Mouse (Mus musculus): ENCODE measurements around the gene Hivep3. TPM values are rescaled to one million over a fixed set of nuclear protein-coding genes. Genes with fewer than 3 reads are reported as not detected.

Gene Hivep3
- total RNA-seq, 2 experiments from 2014 or later: 46.5 to 54.8 TPM

GRCm38 (mm10) chr4:119837505-119838065, 104.0 kb downstream of the Hivep3 start:
- no peak for TF ChIP-seq CTCF (conservative IDR thresholded peaks at IDR 0.05)
- Histone ChIP-seq H3K4me3 (no peak overlapping the region), H3K27ac (no peak overlapping the region)
- DNase-seq (ENCODE audit: low spot score in 2 of 2): no peak

DNA sequence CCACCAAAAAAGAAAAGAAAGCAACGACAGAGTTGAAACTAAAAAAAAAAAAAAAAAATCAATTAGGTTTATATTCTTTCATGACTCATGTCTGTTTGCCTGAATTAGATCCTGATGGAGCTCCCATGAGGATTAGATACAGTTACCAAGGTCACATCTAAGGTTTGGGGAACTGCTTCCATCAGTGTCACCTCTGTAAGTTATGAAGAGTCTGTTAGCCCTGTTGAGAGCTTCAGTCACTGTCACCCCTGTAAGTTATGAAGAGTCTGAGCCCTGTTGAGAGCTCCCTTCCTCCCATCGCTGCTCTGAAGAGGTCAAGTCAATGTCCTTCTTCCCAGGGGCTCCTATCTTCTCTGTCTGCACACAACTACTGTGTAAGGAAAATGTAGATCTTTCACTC, 104.7 kb downstream of the Hivep3 start:
- no peak overlapping the region for H3K27ac ChIP-seq
- no peak for DNase-seq (ENCODE audit: low spot score in 2 of 2)
- TF ChIP-seq CTCF (conservative IDR thresholded peaks at IDR 0.05): no peak
- no peak overlapping the region for H3K4me3 ChIP-seq

GRCm38 (mm10) chr4:119843294-119843693, 109.7 kb downstream of the Hivep3 start:
- no peak for DNase-seq (ENCODE audit: low spot score in 2 of 2)
- Histone ChIP-seq H3K27ac (peak overlapping the region; percentile 61; the same call in 1 of the 2 replicates), H3K4me3 (no peak overlapping the region)
- TF ChIP-seq CTCF (conservative IDR thresholded peaks at IDR 0.05): no peak

- DNase-seq (ENCODE audit: low spot score in 2 of 2): no peak
Observed at GRCm38 (mm10) chr4:119844267-119844666, 110.7 kb downstream of the Hivep3 start.

DNA sequence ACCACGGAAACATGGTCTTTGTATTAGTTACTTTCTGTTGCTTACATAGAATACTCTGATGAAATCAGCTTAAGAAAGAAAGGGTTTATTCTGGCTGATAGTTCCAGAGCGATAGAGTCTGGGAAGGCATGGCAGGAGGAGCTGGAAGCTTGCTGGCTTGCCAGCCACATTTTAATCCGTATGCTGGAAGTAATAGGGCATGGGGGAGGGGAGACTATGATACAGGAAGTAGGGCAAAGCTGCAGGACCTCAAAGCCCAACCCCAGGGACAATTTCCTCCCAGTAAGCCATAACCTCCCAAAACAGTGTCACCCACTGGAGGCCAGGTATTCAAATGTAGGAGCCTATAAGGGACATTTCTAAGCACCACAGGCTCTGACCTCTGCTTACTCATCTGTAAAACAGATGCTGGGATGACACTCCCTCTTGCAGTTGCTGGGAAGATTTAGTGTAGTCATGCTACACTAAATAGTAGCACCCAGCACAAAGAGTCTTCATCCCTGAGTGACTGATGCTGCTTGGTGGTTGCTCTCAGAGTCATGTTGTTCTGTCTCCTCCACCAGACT, 112.1 kb downstream of the Hivep3 start:
- H3K4me3 ChIP-seq: no peak overlapping the region
- no peak for TF ChIP-seq CTCF (conservative IDR thresholded peaks at IDR 0.05)
- no peak for DNase-seq (ENCODE audit: low spot score in 2 of 2)
- peak overlapping the region; percentile 12; the same call in 1 of the 2 replicates for H3K27ac ChIP-seq

More at GRCm38 (mm10) chr4:119844267-119844666, 110.7 kb downstream of the Hivep3 start:
- Histone ChIP-seq H3K27ac (no peak overlapping the region), H3K4me3 (no peak overlapping the region)
- no peak for TF ChIP-seq CTCF (conservative IDR thresholded peaks at IDR 0.05)

- no peak for TF ChIP-seq CTCF (conservative IDR thresholded peaks at IDR 0.05)
- Histone ChIP-seq H3K4me3 (no peak overlapping the region), H3K27ac (no peak overlapping the region)
- no peak for DNase-seq (ENCODE audit: low spot score in 2 of 2)
Observed at GRCm38 (mm10) chr4:119852483-119852882, 118.9 kb downstream of the Hivep3 start.

DNA sequence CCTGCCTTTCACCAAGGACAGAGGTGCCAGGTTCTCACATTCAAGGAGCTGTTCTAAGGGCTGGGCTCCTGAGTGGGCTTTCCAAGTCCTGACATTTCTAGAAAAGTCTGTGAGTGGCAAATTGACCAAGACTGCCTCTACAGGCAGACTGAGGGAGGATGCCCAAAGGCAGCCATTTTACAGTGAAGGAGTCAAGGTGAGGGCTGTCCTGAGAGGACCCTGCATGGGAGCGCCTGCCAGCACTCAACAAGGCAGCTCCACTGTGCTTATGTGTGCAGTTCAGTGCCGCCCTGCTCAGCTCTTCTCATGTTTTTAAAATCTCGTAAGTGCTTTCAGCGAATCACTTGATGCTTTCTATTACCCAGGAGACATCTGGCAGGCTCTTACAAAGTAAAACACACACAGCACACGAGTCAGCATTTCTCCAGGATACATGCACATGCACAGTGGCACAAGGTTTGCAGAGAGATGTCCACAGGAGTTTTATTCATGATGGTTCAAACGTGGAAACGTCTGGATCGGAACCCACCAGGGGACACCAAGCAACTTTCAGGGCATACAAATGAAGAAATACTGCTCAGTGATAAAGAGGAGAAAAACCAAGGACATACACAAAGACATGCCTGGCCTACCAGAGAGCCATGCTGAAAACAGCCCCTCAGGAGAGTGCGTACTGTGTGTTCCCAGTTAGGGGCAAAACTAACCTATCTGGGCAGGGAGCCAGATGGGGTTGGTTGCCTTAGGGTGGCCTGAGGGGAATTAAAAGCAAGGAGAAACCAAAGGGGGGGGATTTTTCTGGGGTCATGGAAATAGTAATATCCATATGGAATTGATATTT, 120.9 kb downstream of the Hivep3 start:
- no peak for DNase-seq (ENCODE audit: low spot score in 2 of 2)
- H3K27ac ChIP-seq: no peak overlapping the region; the same call in 1 of the 2 replicates
- peak; percentile 36 for TF ChIP-seq CTCF (conservative IDR thresholded peaks at IDR 0.05)
- H3K4me3 ChIP-seq: no peak overlapping the region

GRCm38 (mm10) chr4:119859454-119859853, 125.9 kb downstream of the Hivep3 start:
- no peak overlapping the region for H3K4me3 ChIP-seq
- no peak for DNase-seq (ENCODE audit: low spot score in 2 of 2)
- H3K27ac ChIP-seq: no peak overlapping the region
- TF ChIP-seq CTCF (conservative IDR thresholded peaks at IDR 0.05): no peak

DNA sequence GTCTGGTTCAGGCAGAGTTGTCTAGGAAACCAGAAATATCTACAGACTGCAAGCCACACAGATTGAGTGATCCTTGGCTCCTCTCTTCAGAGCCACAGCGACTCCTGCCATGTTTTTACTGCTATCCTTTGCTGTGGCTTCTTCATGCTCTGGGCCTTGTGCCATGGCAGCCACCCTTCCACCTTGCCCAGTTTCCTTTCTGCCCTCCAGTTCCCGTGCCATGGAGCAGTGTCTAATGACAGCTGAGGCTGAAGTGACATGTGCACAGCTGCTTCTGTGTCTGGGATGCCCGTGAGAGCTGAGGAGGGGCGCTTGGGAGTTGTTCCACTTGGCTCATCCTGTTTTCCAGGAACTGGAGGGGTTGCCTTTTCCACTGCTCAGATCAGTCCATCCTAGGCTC, 127.4 kb downstream of the Hivep3 start:
- DNase-seq (ENCODE audit: low spot score in 2 of 2): no peak
- H3K27ac ChIP-seq: peak overlapping the region; percentile 14; the same call in 1 of the 2 replicates
- TF ChIP-seq CTCF (conservative IDR thresholded peaks at IDR 0.05): no peak
- H3K4me3 ChIP-seq: no peak overlapping the region

DNA sequence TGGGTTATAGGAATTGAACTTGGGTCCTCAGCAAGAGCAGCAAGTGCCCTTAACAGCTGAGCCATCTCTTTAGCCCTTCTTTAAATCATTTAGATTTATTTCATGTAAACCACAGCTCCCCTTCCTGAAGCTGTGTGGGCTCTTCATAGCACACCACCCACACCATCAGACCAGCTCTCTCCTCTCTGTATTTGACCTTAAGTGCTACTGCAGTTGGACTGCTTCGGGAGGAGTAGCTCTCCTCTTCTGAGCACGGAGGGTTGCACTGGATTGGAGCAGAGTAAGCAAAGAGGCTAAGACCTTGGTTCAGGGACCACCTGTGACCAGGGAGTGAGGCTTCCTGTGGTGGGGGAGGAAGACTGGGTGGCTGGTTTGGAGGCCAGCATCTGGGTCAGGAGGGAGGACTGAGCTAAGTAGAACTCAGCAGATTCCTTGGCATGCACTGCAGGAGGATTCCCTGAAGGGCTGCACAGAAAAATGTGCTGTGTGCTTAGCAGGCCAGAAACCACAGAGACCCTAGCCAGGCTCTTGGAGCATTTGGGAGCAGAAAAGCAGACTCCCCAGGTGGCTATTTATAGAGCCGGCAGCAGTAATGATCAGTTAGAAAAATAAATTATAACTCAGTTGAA, 132.4 kb downstream of the Hivep3 start:
- Histone ChIP-seq H3K27ac (peak overlapping the region; percentile 76), H3K4me3 (no peak overlapping the region)
- TF ChIP-seq CTCF (conservative IDR thresholded peaks at IDR 0.05): no peak
- no peak for DNase-seq (ENCODE audit: low spot score in 2 of 2)

GRCm38 (mm10) chr4:119867132-119867531, 133.5 kb downstream of the Hivep3 start:
- TF ChIP-seq CTCF (conservative IDR thresholded peaks at IDR 0.05): no peak
- no peak overlapping the region for H3K4me3 ChIP-seq
- DNase-seq (ENCODE audit: low spot score in 2 of 2): no peak

GRCm38 (mm10) chr4:119870411-119870810, 136.8 kb downstream of the Hivep3 start:
- no peak for TF ChIP-seq CTCF (conservative IDR thresholded peaks at IDR 0.05)
- H3K4me3 ChIP-seq: no peak overlapping the region
- no peak for DNase-seq (ENCODE audit: low spot score in 2 of 2)
- H3K27ac ChIP-seq: no peak overlapping the region

More at GRCm38 (mm10) chr4:119867132-119867531, 133.5 kb downstream of the Hivep3 start:
- H3K27ac ChIP-seq: peak overlapping the region; percentile 76; the same call in 1 of the 2 replicates

GRCm38 (mm10) chr4:119871441-119871840, 137.9 kb downstream of the Hivep3 start:
- TF ChIP-seq CTCF (conservative IDR thresholded peaks at IDR 0.05): no peak
- Histone ChIP-seq H3K4me3 (no peak overlapping the region), H3K27ac (no peak overlapping the region)
- DNase-seq (ENCODE audit: low spot score in 2 of 2): no peak
